Mouse (Mus musculus) forebrain, embryonic 14.5 days (tissue): ENCODE measurements around the gene Gm21836. TPM values are rescaled to one million over a fixed set of nuclear protein-coding genes. Genes with fewer than 3 reads are reported as not detected.
A peak's percentile ranks its signal among the peaks of the same experiment; 100 is the strongest.
"Not testable (repeated sequence)": the region's sequence is repeated elsewhere in the genome, so short reads cannot be mapped to it uniquely, and the experiment has no call there.

Experiments
- ATAC-seq: fragments of 200-750 bp; cut with Nextera tagmentation; 2 replicates; pipeline ENCODE4 v1.8.0; 2017; ENCODE audit warnings: mild to moderate bottlenecking, moderate library complexity
- DNase-seq: peaks from one replicate; pipeline ENCODE4 v3.0.0-alpha.2; 2015; ENCODE audit warnings: low spot score
- H3K27ac ChIP-seq: fragments of 300-500 bp; sonication (generic); 2 replicates; pipeline ENCODE4 v1.5.1; 2014; ENCODE audit warnings: low read depth, mild to moderate bottlenecking, control low read depth, low read length, moderate library complexity
- H3K27me3 ChIP-seq: fragments of 300-500 bp; sonication (generic); replicated peaks from 2 replicates; pipeline ENCODE4 v1.6.1; 2014; ENCODE audit warnings: low read length, control low read depth, mixed read lengths; ENCODE audit not compliant: control insufficient read depth, insufficient read depth
- H3K36me3 ChIP-seq: fragments of 300-500 bp; sonication (generic); 2 replicates; pipeline ENCODE4 v1.6.1; 2014; ENCODE audit warnings: low read length, control low read depth; ENCODE audit not compliant: control insufficient read depth, insufficient read depth
- H3K4me1 ChIP-seq: fragments of 300-500 bp; sonication (generic); 2 replicates; pipeline ENCODE4 v1.6.1; 2014; ENCODE audit warnings: antibody characterized with exemption, low read length, control low read depth; ENCODE audit not compliant: control insufficient read depth, insufficient read depth
- H3K4me2 ChIP-seq: fragments of 300-500 bp; sonication (generic); 2 replicates; pipeline ENCODE4 v1.6.1; 2014; ENCODE audit warnings: mild to moderate bottlenecking, control low read depth, low read length
- H3K4me3 ChIP-seq: fragments of 300-500 bp; sonication (generic); 2 replicates; pipeline ENCODE4 v1.5.1; 2014; ENCODE audit warnings: low read depth, low read length, control low read depth
- H3K9ac ChIP-seq: fragments of 300-500 bp; sonication (generic); 2 replicates; pipeline ENCODE4 v1.6.1; 2014; ENCODE audit warnings: mild to moderate bottlenecking, low read length, control low read depth, moderate library complexity
- H3K9me3 ChIP-seq: fragments of 300-500 bp; sonication (generic); replicated peaks from 2 replicates; pipeline ENCODE4 v1.6.1; 2016; ENCODE audit warnings: low read length, control low read depth, mixed read lengths; ENCODE audit not compliant: control insufficient read depth
- WGBS: fragments of 180-500 bp; shearing (Covaris S2); extraction: QIAGEN DNeasy Blood & Tissue Kit; methylation state at CpG from one replicate; pipeline ENCODE4 v1.1.7; 2014; 5-methylcytosine and 5-hydroxymethylcytosine counted together
- polyA plus RNA-seq: library from polyadenylated mRNA; unstranded; fragments of >200 nt; fragmentation: Nextera tagmentation; extraction: Ambion mirVana; gene quantifications from 2 replicates; pipeline ENCODE4 v1.2.1, GENCODE M21; 2014

Gm21836 gene
- not detected in 2 replicates for polyA plus RNA-seq

DNA sequence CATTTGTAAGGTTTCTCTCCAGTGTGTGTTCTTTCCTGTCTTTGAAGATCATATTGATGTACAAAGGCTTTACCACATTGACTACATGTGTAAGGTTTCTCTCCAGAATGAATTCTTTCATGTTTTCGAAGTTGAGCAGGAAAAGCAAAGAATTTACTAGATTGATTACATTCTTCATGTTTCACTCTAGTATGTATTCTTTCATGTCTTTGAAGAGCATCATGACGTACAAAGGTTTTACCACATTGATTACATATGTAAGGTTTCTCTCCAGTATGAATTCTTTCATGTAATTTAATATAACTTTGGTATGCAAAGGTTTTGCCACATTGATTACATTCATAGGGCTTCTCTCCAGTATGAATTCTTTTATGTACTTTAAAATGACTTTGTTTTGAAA lies at the start of gene Gm21836:
Gene Gm21836 (minus strand): TSS at position 101 of the 400 bp plus-strand sequence.
- H3K27ac ChIP-seq, H3K9ac ChIP-seq, H3K36me3 ChIP-seq, H3K4me2 ChIP-seq, H3K27me3 ChIP-seq, H3K9me3 ChIP-seq, DNase-seq, ATAC-seq, H3K4me1 ChIP-seq, H3K4me3 ChIP-seq: not testable (repeated sequence)
- WGBS: 76% methylated on average over 2 of the region's 2 CpGs

DNA sequence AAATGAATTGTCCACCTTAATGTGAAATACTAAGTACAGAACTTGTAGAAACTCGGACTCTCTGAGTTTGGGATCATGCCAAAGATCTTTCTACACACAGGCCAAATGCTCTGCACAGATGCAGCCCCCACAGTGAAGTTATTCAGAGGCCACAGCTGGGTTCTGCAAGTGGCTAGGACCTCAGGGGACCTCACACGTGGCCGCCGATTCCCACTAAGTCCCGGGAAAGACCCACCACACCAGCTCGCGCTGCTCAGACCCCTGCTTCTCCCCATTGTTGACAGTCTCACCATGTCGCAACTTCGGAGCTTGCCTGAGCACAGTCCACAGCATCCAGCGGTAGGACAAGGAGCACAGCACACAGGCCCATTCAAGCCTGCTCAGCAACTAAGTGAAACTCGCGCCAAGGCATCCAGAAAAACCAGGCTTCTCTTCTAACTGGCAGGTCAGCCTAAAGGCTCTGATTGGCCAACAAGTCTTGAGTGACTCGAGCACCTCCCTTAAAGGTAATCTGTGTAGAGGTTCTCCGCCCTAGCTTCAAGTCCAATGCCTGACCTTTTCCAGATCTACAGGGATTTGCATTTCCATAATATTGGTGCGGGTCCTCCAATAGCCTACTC lies 13.1 kb downstream of the Gm21836 start:
- WGBS: 66% methylated on average over 12 of the region's 15 CpGs

DNA sequence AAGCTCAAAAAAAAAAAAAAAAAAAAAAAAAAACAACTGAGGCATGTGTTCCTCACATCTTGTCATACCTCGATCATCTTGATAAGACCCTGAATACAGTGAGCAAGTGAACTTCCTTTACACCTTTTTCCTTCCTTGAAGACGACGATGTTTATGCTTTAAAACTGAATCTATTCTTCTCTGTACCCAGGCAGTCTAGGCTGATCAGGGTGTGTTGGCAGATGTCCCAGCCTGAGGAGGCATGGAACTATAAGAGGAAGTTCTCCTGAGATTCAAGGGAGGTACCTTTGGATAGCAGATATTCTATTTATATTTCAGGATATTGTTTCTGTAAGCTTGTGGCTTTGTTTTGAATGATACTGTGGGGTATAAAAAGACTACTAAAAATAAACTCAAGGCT lies 15.5 kb downstream of the Gm21836 start:
- ATAC-seq: no peak
- Histone ChIP-seq H3K9ac (no peak overlapping the region), H3K27me3 (no peaks in the 10 kb centered on the region), H3K4me3 (no peak overlapping the region), H3K4me1 (no peaks in the 10 kb centered on the region), H3K27ac (no peak overlapping the region), H3K36me3 (peaks cover 16% of the 10 kb centered on the region), H3K4me2 (no peak overlapping the region), H3K9me3 (no peaks in the 10 kb centered on the region)
- 82% methylated on average over 3 of the region's 3 CpGs for WGBS
- peak; percentile 4 for DNase-seq

More for the DNA sequence above, 13.1 kb downstream of the Gm21836 start:
- not testable (repeated sequence) for H3K4me1 ChIP-seq, DNase-seq, H3K9ac ChIP-seq, H3K27me3 ChIP-seq, H3K4me3 ChIP-seq, H3K9me3 ChIP-seq, H3K4me2 ChIP-seq, H3K27ac ChIP-seq, ATAC-seq
- H3K36me3 ChIP-seq: peaks cover 12% of the 10 kb centered on the region

DNA sequence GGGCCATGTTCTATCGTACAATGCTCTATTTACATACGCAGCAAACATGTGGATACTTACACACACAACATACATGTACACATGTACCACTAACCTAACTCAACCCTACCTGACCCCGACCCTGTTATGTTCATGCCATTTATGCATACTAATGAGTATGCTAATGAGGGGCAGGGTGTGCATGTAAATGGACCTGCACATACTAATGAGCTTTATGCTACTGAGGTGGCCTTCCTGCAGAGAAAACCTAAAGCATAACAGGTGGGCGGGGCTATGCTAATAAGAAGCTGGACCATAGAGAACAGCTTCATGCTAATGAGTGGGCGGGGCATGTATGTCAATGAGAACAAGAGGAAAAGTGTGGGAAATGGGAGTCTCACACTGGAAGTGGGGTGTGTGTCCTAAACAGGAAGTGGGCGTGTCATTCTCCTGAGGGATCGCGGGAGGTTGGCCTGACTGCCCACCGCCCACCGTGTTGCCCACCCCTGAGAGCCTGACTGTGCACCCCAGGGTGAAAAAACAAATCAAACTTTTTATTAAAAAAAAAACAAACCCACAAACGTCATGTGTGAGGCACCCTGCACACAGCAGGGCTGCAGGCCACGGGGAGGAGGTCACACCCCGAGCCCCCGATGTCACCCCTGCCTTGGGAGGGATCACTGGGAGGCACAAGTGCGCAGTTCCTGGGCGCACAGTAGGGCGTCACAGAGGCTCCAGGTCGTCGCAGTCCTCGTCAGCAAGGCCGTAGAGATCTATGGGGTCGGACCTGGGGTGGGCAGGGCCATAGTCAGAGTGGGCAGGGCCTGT lies 17.3 kb downstream of the Gm21836 start, which contains the start of gene Ppp2r3d:
Gene Ppp2r3d (minus strand): TSS at position 803 of the 807 bp plus-strand sequence.
- Histone ChIP-seq H3K4me1 (no peaks in the 10 kb centered on the region), H3K27ac (no peak within 1 kb of the TSS), H3K4me2 (no peak within 1 kb of the TSS), H3K9ac (no peak within 1 kb of the TSS), H3K9me3 (no peaks in the 10 kb centered on the region), H3K36me3 (peaks cover 16% of the 10 kb centered on the region), H3K27me3 (no peaks in the 10 kb centered on the region), H3K4me3 (no peak within 1 kb of the TSS)
- peak; percentile 4 for DNase-seq
- ATAC-seq: peak; percentile 42; the same call in 1 of the 2 replicates
- WGBS: 96% methylated on average over 22 of the region's 22 CpGs

DNA sequence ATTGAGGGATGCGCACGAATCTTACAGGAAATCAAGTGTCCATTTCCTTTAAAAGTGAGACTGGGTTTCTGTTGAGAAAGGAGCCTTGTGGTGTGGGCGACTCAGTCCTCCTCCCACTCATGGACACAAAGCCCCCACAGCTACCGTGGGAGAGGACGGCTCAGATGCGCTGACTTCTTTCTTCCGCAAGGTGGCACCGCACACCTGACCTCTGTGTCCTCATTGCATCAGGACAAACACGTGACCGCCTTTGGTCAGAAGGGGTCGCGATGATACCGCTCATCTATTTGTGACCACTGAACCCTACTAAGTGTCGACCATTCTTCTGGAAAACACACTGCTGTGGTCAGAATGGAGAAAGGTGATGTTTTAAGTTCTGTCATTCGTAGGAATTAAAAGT lies 17.9 kb downstream of the Gm21836 start:
- Histone ChIP-seq H3K36me3 (peaks cover 16% of the 10 kb centered on the region), H3K9me3 (no peaks in the 10 kb centered on the region), H3K27ac (no peak overlapping the region), H3K4me1 (no peaks in the 10 kb centered on the region), H3K4me2 (no peak overlapping the region), H3K27me3 (no peaks in the 10 kb centered on the region), H3K9ac (no peak overlapping the region), H3K4me3 (no peak overlapping the region)
- no peak for DNase-seq
- peak; percentile 12; the same call in 1 of the 2 replicates for ATAC-seq
- WGBS: 88% methylated on average over 15 of the region's 15 CpGs

DNA sequence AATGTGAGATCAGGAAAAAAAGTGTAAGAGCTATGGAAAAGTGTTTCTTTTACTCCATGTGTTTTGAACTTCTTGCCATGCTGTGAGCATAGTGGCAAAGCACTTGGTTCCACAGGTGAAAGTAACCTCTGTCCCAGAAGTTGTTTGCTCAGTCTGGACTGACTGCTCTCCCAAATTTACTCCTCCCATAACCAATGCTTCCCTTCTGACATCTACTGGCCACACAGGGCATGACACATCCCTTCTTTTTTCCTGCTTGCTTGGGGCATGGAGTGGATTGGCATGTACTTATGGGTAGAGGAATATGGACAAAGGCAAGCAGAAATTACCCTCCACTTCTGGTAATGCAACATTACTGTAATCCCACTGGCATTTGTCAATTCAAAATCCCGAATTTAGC lies 37.0 kb downstream of the Gm21836 start:
- DNase-seq: peak; percentile 8
- no peak for ATAC-seq
- Histone ChIP-seq H3K27me3 (no peaks in the 10 kb centered on the region), H3K4me3 (no peak overlapping the region), H3K9me3 (no peaks in the 10 kb centered on the region), H3K27ac (no peak overlapping the region), H3K9ac (no peak overlapping the region), H3K36me3 (no peaks in the 10 kb centered on the region), H3K4me2 (no peak overlapping the region), H3K4me1 (no peaks in the 10 kb centered on the region)
- 4% methylated on average over 1 of the region's 1 CpGs for WGBS

Other genes with a start within 250 kb of the Gm21836 start
- gene 2010315B03Rik, start 181.1 kb downstream of the Gm21836 start, polyA plus RNA-seq: 4.1 and 4.9 TPM in 2 replicates
- gene Ppp2r3d, start 16.9 kb downstream of the Gm21836 start, polyA plus RNA-seq: 109 and 139 TPM in 2 replicates